Mouse (Mus musculus): ENCODE data around the gene Mul1. TPM values are rescaled to one million over a fixed set of nuclear protein-coding genes. Genes with fewer than 3 reads are reported as not detected.

The Mul1 gene
- polyA plus RNA-seq, 1 experiment from 2014 or later: 19.9 TPM

GRCm38 (mm10) chr4:138465446-138465845, 31.0 kb downstream of the Mul1 start:
- Histone ChIP-seq H3K27me3 (peaks cover 37% of the 10 kb centered on the region), H3K9ac (no peak overlapping the region), H3K36me3 (no peaks in the 10 kb centered on the region), H3K4me1 (peaks cover 40% of the 10 kb centered on the region), H3K27ac (no peak overlapping the region), H3K9me3 (no peaks in the 10 kb centered on the region), H3K4me2 (replicated peaks) (no peak overlapping the region; the same call in 1 of the 2 replicates), H3K4me3 (no peak overlapping the region)
- WGBS: 26% methylated on average over 8 of the region's 8 CpGs
- ATAC-seq (ENCODE audit: insufficient number of reproducible peaks, insufficient read depth, low FRiP score, low TSS enrichment): no peak

GRCm38 (mm10) chr4:138466690-138467089, 32.2 kb downstream of the Mul1 start:
- peaks cover 37% of the 10 kb centered on the region for H3K27me3 ChIP-seq
- 71% methylated on average over 6 of the region's 6 CpGs for WGBS
- no peak for ATAC-seq (ENCODE audit: insufficient number of reproducible peaks, insufficient read depth, low FRiP score, low TSS enrichment)

GRCm38 (mm10) chr4:138467451-138467850, 33.0 kb downstream of the Mul1 start:
- 83% methylated on average over 5 of the region's 5 CpGs for WGBS
- peaks cover 34% of the 10 kb centered on the region for H3K27me3 ChIP-seq

More at GRCm38 (mm10) chr4:138466690-138467089, 32.2 kb downstream of the Mul1 start:
- no peak overlapping the region for H3K9ac ChIP-seq
- H3K4me2 ChIP-seq (replicated peaks): no peak overlapping the region
- peaks cover 40% of the 10 kb centered on the region for H3K4me1 ChIP-seq
- no peaks in the 10 kb centered on the region for H3K36me3 ChIP-seq
- H3K27ac ChIP-seq: no peak overlapping the region
- H3K4me3 ChIP-seq: no peak overlapping the region
- no peaks in the 10 kb centered on the region for H3K9me3 ChIP-seq

GRCm38 (mm10) chr4:138469080-138469479, 34.6 kb downstream of the Mul1 start:
- Histone ChIP-seq H3K4me2 (replicated peaks) (no peak overlapping the region), H3K9ac (no peak overlapping the region), H3K27ac (no peak overlapping the region), H3K27me3 (peaks cover 31% of the 10 kb centered on the region), H3K9me3 (no peaks in the 10 kb centered on the region), H3K4me1 (peaks cover 20% of the 10 kb centered on the region), H3K36me3 (no peaks in the 10 kb centered on the region), H3K4me3 (no peak overlapping the region)
- 21% methylated on average over 7 of the region's 7 CpGs for WGBS
- no peak for ATAC-seq (ENCODE audit: insufficient number of reproducible peaks, insufficient read depth, low FRiP score, low TSS enrichment)

More at GRCm38 (mm10) chr4:138467451-138467850, 33.0 kb downstream of the Mul1 start:
- H3K36me3 ChIP-seq: no peaks in the 10 kb centered on the region
- peaks cover 35% of the 10 kb centered on the region for H3K4me1 ChIP-seq
- H3K4me2 ChIP-seq (replicated peaks): no peak overlapping the region
- no peak overlapping the region for H3K27ac ChIP-seq
- H3K9ac ChIP-seq: no peak overlapping the region
- no peak overlapping the region for H3K4me3 ChIP-seq
- no peak for ATAC-seq (ENCODE audit: insufficient number of reproducible peaks, insufficient read depth, low FRiP score, low TSS enrichment)
- no peaks in the 10 kb centered on the region for H3K9me3 ChIP-seq

GRCm38 (mm10) chr4:138471241-138471640, 36.8 kb downstream of the Mul1 start:
- Histone ChIP-seq H3K9me3 (no peaks in the 10 kb centered on the region), H3K27ac (no peak overlapping the region), H3K4me3 (no peak overlapping the region), H3K27me3 (peaks cover 11% of the 10 kb centered on the region), H3K36me3 (no peaks in the 10 kb centered on the region), H3K4me2 (replicated peaks) (no peak overlapping the region), H3K9ac (no peak overlapping the region), H3K4me1 (peaks cover 6% of the 10 kb centered on the region)
- 75% methylated on average over 7 of the region's 7 CpGs for WGBS
- no peak for ATAC-seq (ENCODE audit: insufficient number of reproducible peaks, insufficient read depth, low FRiP score, low TSS enrichment)

GRCm38 (mm10) chr4:138479595-138479994, 45.1 kb downstream of the Mul1 start:
- 82% methylated on average over 7 of the region's 7 CpGs for WGBS
- Histone ChIP-seq H3K4me1 (no peaks in the 10 kb centered on the region), H3K36me3 (no peaks in the 10 kb centered on the region), H3K9ac (no peak overlapping the region), H3K4me3 (no peak overlapping the region), H3K27me3 (0 out of 2 replicates have a peak, but pooled peaks cover 5% of the 10 kb centered on the region), H3K4me2 (replicated peaks) (no peak overlapping the region), H3K9me3 (no peaks in the 10 kb centered on the region), H3K27ac (no peak overlapping the region)
- no peak for ATAC-seq (ENCODE audit: insufficient number of reproducible peaks, insufficient read depth, low FRiP score, low TSS enrichment)

GRCm38 (mm10) chr4:138480962-138481361, 46.5 kb downstream of the Mul1 start:
- Histone ChIP-seq H3K4me3 (no peak overlapping the region), H3K36me3 (no peaks in the 10 kb centered on the region), H3K4me2 (replicated peaks) (no peak overlapping the region), H3K27me3 (0 out of 2 replicates have a peak, but pooled peaks cover 5% of the 10 kb centered on the region), H3K9ac (no peak overlapping the region), H3K27ac (no peak overlapping the region), H3K4me1 (no peaks in the 10 kb centered on the region), H3K9me3 (no peaks in the 10 kb centered on the region)
- WGBS: 42% methylated on average over 9 of the region's 9 CpGs
- no peak for ATAC-seq (ENCODE audit: insufficient number of reproducible peaks, insufficient read depth, low FRiP score, low TSS enrichment)

- H3K4me2 ChIP-seq (replicated peaks): no peak overlapping the region
- H3K4me3 ChIP-seq: no peak overlapping the region
Measured at GRCm38 (mm10) chr4:138482721-138483120, 48.2 kb downstream of the Mul1 start.

GRCm38 (mm10) chr4:138488241-138488640, 53.8 kb downstream of the Mul1 start:
- Histone ChIP-seq H3K36me3 (no peaks in the 10 kb centered on the region), H3K9ac (no peak overlapping the region), H3K27me3 (no peaks in the 10 kb centered on the region), H3K9me3 (no peaks in the 10 kb centered on the region), H3K27ac (no peak overlapping the region), H3K4me1 (0 out of 2 replicates have a peak, but pooled peaks cover under 1% of the 10 kb centered on the region), H3K4me2 (replicated peaks) (no peak overlapping the region), H3K4me3 (no peak overlapping the region)
- WGBS: 60% methylated on average over 8 of the region's 8 CpGs
- ATAC-seq (ENCODE audit: insufficient number of reproducible peaks, insufficient read depth, low FRiP score, low TSS enrichment): no peak

More at GRCm38 (mm10) chr4:138482721-138483120, 48.2 kb downstream of the Mul1 start:
- no peak for ATAC-seq (ENCODE audit: insufficient number of reproducible peaks, insufficient read depth, low FRiP score, low TSS enrichment)
- H3K9ac ChIP-seq: no peak overlapping the region
- no peaks in the 10 kb centered on the region for H3K9me3 ChIP-seq
- H3K36me3 ChIP-seq: no peaks in the 10 kb centered on the region
- 0 out of 2 replicates have a peak, but pooled peaks cover 3% of the 10 kb centered on the region for H3K27me3 ChIP-seq
- WGBS: 71% methylated on average over 8 of the region's 8 CpGs
- no peaks in the 10 kb centered on the region for H3K4me1 ChIP-seq
- H3K27ac ChIP-seq: no peak overlapping the region

- WGBS: 83% methylated on average over 4 of the region's 4 CpGs
- H3K27me3 ChIP-seq: 0 out of 2 replicates have a peak, but pooled peaks cover 3% of the 10 kb centered on the region
Measured at GRCm38 (mm10) chr4:138491088-138491487, 56.6 kb downstream of the Mul1 start.

More at GRCm38 (mm10) chr4:138491088-138491487, 56.6 kb downstream of the Mul1 start:
- Histone ChIP-seq H3K9ac (no peak overlapping the region), H3K4me1 (peaks cover 22% of the 10 kb centered on the region), H3K4me3 (no peak overlapping the region), H3K4me2 (replicated peaks) (no peak overlapping the region), H3K36me3 (no peaks in the 10 kb centered on the region), H3K9me3 (no peaks in the 10 kb centered on the region), H3K27ac (no peak overlapping the region)
- no peak for ATAC-seq (ENCODE audit: insufficient number of reproducible peaks, insufficient read depth, low FRiP score, low TSS enrichment)

Measured in embryonic facial prominence, embryonic 12.5 days (tissue).